Mouse (Mus musculus) stomach, postnatal 0 days (tissue): Measurements from ENCODE around the gene Ring1. TPM values are rescaled to one million over a fixed set of nuclear protein-coding genes. Genes with fewer than 3 reads are reported as not detected.
"Not testable (repeated sequence)": the region's sequence is repeated elsewhere in the genome, so short reads cannot be mapped to it uniquely, and the experiment has no call there.

Experiments
- ATAC-seq: fragments of 200-750 bp; cut with Nextera tagmentation; 2 replicates; pipeline ENCODE4 v1.8.0; 2017; ENCODE audit not compliant: low FRiP score, low TSS enrichment
- DNase-seq: peaks from one replicate; pipeline ENCODE4 v3.0.0-alpha.2; 2016; ENCODE audit warnings: low spot score
- H3K27ac ChIP-seq: fragments of 300-500 bp; sonication (generic); replicated peaks from 2 replicates; pipeline ENCODE4 v1.5.1; 2014; ENCODE audit warnings: mild to moderate bottlenecking, control low read depth
- H3K27me3 ChIP-seq: fragments of 300-500 bp; sonication (generic); 2 replicates; pipeline ENCODE4 v1.6.1; 2014; ENCODE audit warnings: low read length; ENCODE audit not compliant: control insufficient read depth, insufficient read depth
- H3K36me3 ChIP-seq: fragments of 300-500 bp; sonication (generic); 2 replicates; pipeline ENCODE4 v1.6.1; 2014; ENCODE audit warnings: low read length, mixed read lengths; ENCODE audit not compliant: control insufficient read depth, insufficient read depth
- H3K4me1 ChIP-seq: fragments of 300-500 bp; sonication (generic); replicated peaks from 2 replicates; pipeline ENCODE4 v1.6.1; 2014; ENCODE audit warnings: antibody characterized with exemption; ENCODE audit not compliant: control insufficient read depth, insufficient read depth
- H3K4me2 ChIP-seq: fragments of 300-500 bp; sonication (generic); replicated peaks from 2 replicates; pipeline ENCODE4 v1.6.1; 2014; ENCODE audit warnings: low read depth, mild to moderate bottlenecking, control low read depth, moderate library complexity
- H3K4me3 ChIP-seq: fragments of 300-500 bp; sonication (generic); 2 replicates; pipeline ENCODE4 v1.5.1; 2014; ENCODE audit warnings: low read depth, low read length, control low read depth
- H3K9ac ChIP-seq: fragments of 300-500 bp; sonication (generic); 2 replicates; pipeline ENCODE4 v1.6.1; 2014; ENCODE audit warnings: mild to moderate bottlenecking, low read length, control low read depth, mixed read lengths
- H3K9me3 ChIP-seq: fragments of 300-500 bp; sonication (generic); 2 replicates; pipeline ENCODE4 v1.6.1; 2016; ENCODE audit warnings: low read length; ENCODE audit not compliant: control insufficient read depth
- CTCF ChIP-seq: IDR thresholded peaks from 2 replicates; pipeline ENCODE4 v1.5.1; 2016; ENCODE audit warnings: antibody characterized with exemption, low read depth, mild to moderate bottlenecking, moderate library complexity
- EP300 ChIP-seq: optimal IDR thresholded peaks from 2 replicates; pipeline ENCODE3; 2016; ENCODE audit warnings: antibody characterized with exemption
- WGBS: fragments of 180-500 bp; shearing (Covaris S2); extraction: QIAGEN DNeasy Blood & Tissue Kit; methylation state at CpG from one replicate; pipeline ENCODE4 v1.1.7; 2014; 5-methylcytosine and 5-hydroxymethylcytosine counted together
- polyA plus RNA-seq: library from polyadenylated mRNA; unstranded; fragments of >200 nt; fragmentation: Nextera tagmentation; extraction: Ambion mirVana; gene quantifications from 2 replicates; pipeline ENCODE4 v1.2.1, GENCODE M21; 2015

The Ring1 gene
- polyA plus RNA-seq, 1 experiment from 2014 or later, result 13.3 TPM

GRCm38 (mm10) chr17:34022414-34022783, 2.1 kb downstream of the Ring1 start:
- Histone ChIP-seq H3K9me3 (no peaks in the 10 kb centered on the region), H3K36me3 (peaks cover 2% of the 10 kb centered on the region; the same call in 1 of the 2 replicates), H3K27ac (no peak overlapping the region), H3K4me3 (no peak overlapping the region), H3K4me2 (no peak overlapping the region), H3K4me1 (peaks cover 3% of the 10 kb centered on the region; the same call in 1 of the 2 replicates), H3K9ac (no peak overlapping the region), H3K27me3 (no peaks in the 10 kb centered on the region)
- no peak for DNase-seq
- WGBS, result 86% methylated on average over 12 of the region's 14 CpGs
- TF ChIP-seq CTCF (no peak), EP300 (no peak)
- ATAC-seq, result no peak

GRCm38 (mm10) chr17:34021539-34022413, 2.7 kb downstream of the Ring1 start:
- no peak overlapping the region for H3K27ac ChIP-seq
- ATAC-seq, result no peak

GRCm38 (mm10) chr17:34013436-34013835, 11.0 kb downstream of the Ring1 start:
- no peak overlapping the region for H3K27ac ChIP-seq
- H3K4me1 ChIP-seq, result no peaks in the 10 kb centered on the region
- ATAC-seq (no peak), DNase-seq (no peak)
- H3K27me3 ChIP-seq, result no peaks in the 10 kb centered on the region
- no peak overlapping the region for H3K4me3 ChIP-seq
- no peaks in the 10 kb centered on the region for H3K9me3 ChIP-seq
- TF ChIP-seq CTCF (no peak), EP300 (no peak)
- no peak overlapping the region for H3K9ac ChIP-seq
- H3K4me2 ChIP-seq, result no peak overlapping the region
- H3K36me3 ChIP-seq, result no peaks in the 10 kb centered on the region
- 95% methylated on average over 8 of the region's 8 CpGs for WGBS

More at GRCm38 (mm10) chr17:34021539-34022413, 2.7 kb downstream of the Ring1 start:
- TF ChIP-seq EP300 (no peak), CTCF (no peak)
- Histone ChIP-seq H3K9me3 (no peaks in the 10 kb centered on the region), H3K4me3 (no peak overlapping the region), H3K36me3 (peaks cover 2% of the 10 kb centered on the region; the same call in 1 of the 2 replicates), H3K4me1 (no peaks in the 10 kb centered on the region; the same call in 1 of the 2 replicates), H3K4me2 (no peak overlapping the region), H3K27me3 (no peaks in the 10 kb centered on the region), H3K9ac (no peak overlapping the region)
- DNase-seq, result peak; percentile 17
- 95% methylated on average over 23 of the region's 23 CpGs for WGBS

- TF ChIP-seq CTCF (no peak), EP300 (no peak)
- 63% methylated on average over 5 of the region's 5 CpGs for WGBS
These were observed 14.3 kb downstream of the Ring1 start for GRCm38 (mm10) chr17:34010156-34010555.

GRCm38 (mm10) chr17:34006570-34006969, 17.9 kb downstream of the Ring1 start:
- no peak overlapping the region for H3K4me2 ChIP-seq
- TF ChIP-seq CTCF, result no peak
- no peak for TF ChIP-seq EP300

More at GRCm38 (mm10) chr17:34010156-34010555, 14.3 kb downstream of the Ring1 start:
- DNase-seq (no peak), ATAC-seq (no peak)
- no peak overlapping the region for H3K4me3 ChIP-seq
- H3K9ac ChIP-seq, result no peak overlapping the region
- H3K27ac ChIP-seq, result no peak overlapping the region
- H3K4me1 ChIP-seq, result no peaks in the 10 kb centered on the region
- no peaks in the 10 kb centered on the region for H3K36me3 ChIP-seq
- H3K9me3 ChIP-seq, result no peaks in the 10 kb centered on the region
- H3K27me3 ChIP-seq, result no peaks in the 10 kb centered on the region
- no peak overlapping the region for H3K4me2 ChIP-seq

GRCm38 (mm10) chr17:34003426-34003825, 21.1 kb downstream of the Ring1 start:
- H3K4me2 ChIP-seq, result no peak overlapping the region
- no peaks in the 10 kb centered on the region for H3K9me3 ChIP-seq
- H3K4me1 ChIP-seq, result 0 out of 2 replicates have a peak, but pooled peaks cover 2% of the 10 kb centered on the region
- ATAC-seq (no peak), DNase-seq (peak; percentile 56)
- H3K9ac ChIP-seq, result no peak overlapping the region
- H3K36me3 ChIP-seq, result no peaks in the 10 kb centered on the region
- H3K27ac ChIP-seq, result no peak overlapping the region
- no peak overlapping the region for H3K4me3 ChIP-seq
- no peaks in the 10 kb centered on the region for H3K27me3 ChIP-seq
- TF ChIP-seq CTCF (peak; percentile 84), EP300 (no peak)
- WGBS, result 4% methylated on average over 5 of the region's 5 CpGs

More at GRCm38 (mm10) chr17:34006570-34006969, 17.9 kb downstream of the Ring1 start:
- no peak for ATAC-seq
- Histone ChIP-seq H3K9ac (no peak overlapping the region), H3K27me3 (no peaks in the 10 kb centered on the region), H3K4me3 (no peak overlapping the region), H3K36me3 (no peaks in the 10 kb centered on the region), H3K4me1 (no peaks in the 10 kb centered on the region), H3K27ac (no peak overlapping the region), H3K9me3 (no peaks in the 10 kb centered on the region)
- 38% methylated on average over 2 of the region's 2 CpGs for WGBS
- DNase-seq, result no peak

- H3K27ac ChIP-seq, DNase-seq, H3K9ac ChIP-seq, H3K4me2 ChIP-seq, H3K9me3 ChIP-seq, ATAC-seq, H3K4me3 ChIP-seq, H3K27me3 ChIP-seq, H3K36me3 ChIP-seq, H3K4me1 ChIP-seq: not testable (repeated sequence)
- WGBS, result 60% methylated on average over 2 of the region's 2 CpGs
These were observed 23.7 kb downstream of the Ring1 start for GRCm38 (mm10) chr17:34000796-34001195.
